Mouse (Mus musculus) small intestine, adult 2 months (tissue): ENCODE data around the gene Dok1. TPM values are rescaled to one million over a fixed set of nuclear protein-coding genes. Genes with fewer than 3 reads are reported as not detected.
A peak's percentile ranks its signal among the peaks of the same experiment; 100 is the strongest.

Experiments
- H3K27ac ChIP-seq: fragments of 200-500 bp; 2 replicates; pipeline ENCODE4 v1.5.1; 2012; ENCODE audit warnings: low read depth, low read length, control low read depth, inconsistent platforms; ENCODE audit not compliant: insufficient read depth
- H3K27me3 ChIP-seq: fragments of 200-500 bp; 2 replicates; pipeline ENCODE4 v1.6.1; 2012; ENCODE audit warnings: mild to moderate bottlenecking, moderate library complexity, low read length, inconsistent platforms; ENCODE audit not compliant: control insufficient read depth, insufficient read depth
- H3K36me3 ChIP-seq: fragments of 200-500 bp; 2 replicates; pipeline ENCODE4 v1.6.1; 2012; ENCODE audit warnings: mild to moderate bottlenecking, low read length, control low read depth, inconsistent platforms; ENCODE audit not compliant: control insufficient read depth, insufficient read depth
- H3K4me1 ChIP-seq: fragments of 200-500 bp; 2 replicates; pipeline ENCODE4 v1.6.1; 2012; ENCODE audit warnings: low read length, inconsistent platforms, mixed read lengths; ENCODE audit not compliant: control insufficient read depth, insufficient read depth, insufficient read length
- H3K4me3 ChIP-seq: fragments of 200-500 bp; 2 replicates; pipeline ENCODE4 v1.5.1; 2012; ENCODE audit warnings: low read depth, mild to moderate bottlenecking, control low read depth, inconsistent platforms, low read length, moderate library complexity
- CTCF ChIP-seq: fragments of 200-500 bp; IDR thresholded peaks from 2 replicates; pipeline ENCODE4 v1.5.1; 2012; ENCODE audit warnings: low read depth, mild to moderate bottlenecking, control low read depth, inconsistent platforms, low read length, moderate library complexity, mixed read lengths; ENCODE audit not compliant: insufficient replicate concordance, insufficient read length; ENCODE audit errors: extremely low read depth
- POLR2A ChIP-seq: fragments of 200-500 bp; IDR thresholded peaks from 2 replicates; pipeline ENCODE4 v1.6.1; 2012; ENCODE audit warnings: low read depth, mild to moderate bottlenecking, control low read depth, inconsistent platforms, low read length, moderate library complexity
- WGBS: fragments of 180-500 bp; shearing (Covaris S2); methylation state at CpG from one replicate; pipeline ENCODE4 v1.1.7; 2018; 5-methylcytosine and 5-hydroxymethylcytosine counted together
- polyA plus RNA-seq: library from polyadenylated mRNA; depleted of rRNA; stranded (reverse); fragments of >200 nt; gene quantifications from 2 replicates; pipeline ENCODE4 v1.2.3, GENCODE M21; 2012

Gene Dok1
- polyA plus RNA-seq, 1 experiment, result 6.1 TPM

- Histone ChIP-seq H3K27ac (peak overlapping the region; percentile 91), H3K27me3 (no peaks in the 10 kb centered on the region), H3K36me3 (peaks cover 15% of the 10 kb centered on the region), H3K4me1 (peaks cover 14% of the 10 kb centered on the region), H3K4me3 (peak overlapping the region; percentile 71)
- WGBS, result 70% methylated on average over 2 of the region's 2 CpGs
- TF ChIP-seq CTCF (no peak), POLR2A (no peak)
These were observed 25.5 kb upstream of the Dok1 start for GRCm38 (mm10) chr6:83058725-83059124.

DNA sequence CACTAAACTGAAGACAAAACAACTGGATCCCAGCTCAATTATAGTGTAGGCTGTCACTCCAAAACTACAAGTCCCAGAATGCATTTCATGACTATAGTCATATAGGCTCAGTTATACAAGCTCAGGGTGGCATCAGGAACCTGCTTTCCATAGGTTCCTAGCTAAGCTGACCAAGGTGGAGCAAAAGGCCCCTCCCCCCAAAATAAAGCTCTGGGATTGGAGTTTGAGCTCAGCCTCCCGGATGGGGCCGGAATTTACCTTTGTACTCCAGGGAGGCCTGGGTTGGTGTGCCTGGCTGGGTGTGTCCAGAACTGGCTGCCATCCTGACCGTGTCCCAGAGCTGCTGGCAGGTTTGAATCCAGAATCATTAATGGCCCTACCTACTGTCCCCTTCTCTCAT, 24.5 kb upstream of the Dok1 start, which contains the start of gene Dqx1:
Gene Dqx1, plus strand, starts transcription at position 55 of the 400 bp plus-strand sequence.
- H3K27ac ChIP-seq, result peak within 1 kb of the TSS; percentile 91
- H3K4me3 ChIP-seq, result peak within 1 kb of the TSS; percentile 71
- peaks cover 20% of the 10 kb centered on the region for H3K4me1 ChIP-seq
- no peaks in the 10 kb centered on the region for H3K27me3 ChIP-seq
- WGBS, result 23% methylated on average over 3 of the region's 3 CpGs
- TF ChIP-seq CTCF (no peak), POLR2A (peak; percentile 89)
- H3K36me3 ChIP-seq, result peaks cover 14% of the 10 kb centered on the region

DNA sequence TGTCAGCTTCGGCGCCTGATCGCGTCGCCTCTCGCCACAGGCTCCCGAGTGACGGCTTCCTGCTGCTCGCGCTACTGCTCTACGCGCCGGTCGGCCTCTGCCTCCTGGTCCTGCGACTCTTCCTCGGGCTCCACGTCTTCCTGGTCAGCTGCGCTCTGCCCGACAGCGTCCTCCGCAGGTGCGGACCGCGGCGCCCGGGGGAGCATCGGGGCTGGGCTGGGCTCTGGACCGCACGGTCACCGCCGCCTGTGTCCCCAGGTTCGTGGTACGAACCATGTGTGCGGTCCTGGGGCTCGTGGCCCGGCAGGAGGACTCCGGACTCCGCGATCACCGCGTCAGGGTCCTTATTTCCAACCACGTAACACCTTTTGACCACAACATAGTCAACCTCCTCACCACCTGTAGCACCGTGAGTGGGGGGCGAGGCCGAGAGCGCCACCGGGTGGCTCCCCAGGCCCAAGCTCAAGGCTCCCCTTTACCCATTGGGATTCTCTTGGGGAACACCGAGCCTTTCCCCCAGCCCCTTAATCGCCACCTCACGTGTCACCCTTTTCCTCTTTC, 21.7 kb upstream of the Dok1 start, which contains the start of gene Htra2:
Gene Htra2, minus strand, starts transcription at position 403 of the 561 bp plus-strand sequence.
- Histone ChIP-seq H3K27ac (peak within 1 kb of the TSS; percentile 65), H3K4me1 (peaks cover 20% of the 10 kb centered on the region), H3K27me3 (no peaks in the 10 kb centered on the region), H3K4me3 (peak within 1 kb of the TSS; percentile 77), H3K36me3 (peaks cover 19% of the 10 kb centered on the region)
- no peak for TF ChIP-seq POLR2A
- TF ChIP-seq CTCF, result peak; percentile 35; the same call in 1 of the 2 replicates
- WGBS, result under 1% methylated on average over 50 of the region's 50 CpGs

- peak; percentile 72 for TF ChIP-seq POLR2A
- TF ChIP-seq CTCF, result no peak
- Histone ChIP-seq H3K36me3 (peaks cover 19% of the 10 kb centered on the region), H3K27ac (peak within 1 kb of the TSS; percentile 65), H3K4me3 (peak within 1 kb of the TSS; percentile 77), H3K27me3 (no peaks in the 10 kb centered on the region), H3K4me1 (peaks cover 20% of the 10 kb centered on the region)
- WGBS, result under 1% methylated on average over 64 of the region's 64 CpGs
These were observed 21.0 kb upstream of the Dok1 start, which contains the start of gene Aup1 for GRCm38 (mm10) chr6:83054074-83054851. Gene Aup1, plus strand, starts transcription at chr6:83054521.

GRCm38 (mm10) chr6:83053136-83053960, 20.1 kb upstream of the Dok1 start:
- TF ChIP-seq POLR2A (peak; percentile 51; the same call in 1 of the 2 replicates), CTCF (no peak)
- 7% methylated on average over 26 of the region's 26 CpGs for WGBS
- Histone ChIP-seq H3K36me3 (peaks cover 19% of the 10 kb centered on the region), H3K27ac (peak overlapping the region; percentile 14), H3K4me3 (peak overlapping the region; percentile 77), H3K4me1 (peaks cover 18% of the 10 kb centered on the region), H3K27me3 (no peaks in the 10 kb centered on the region)

DNA sequence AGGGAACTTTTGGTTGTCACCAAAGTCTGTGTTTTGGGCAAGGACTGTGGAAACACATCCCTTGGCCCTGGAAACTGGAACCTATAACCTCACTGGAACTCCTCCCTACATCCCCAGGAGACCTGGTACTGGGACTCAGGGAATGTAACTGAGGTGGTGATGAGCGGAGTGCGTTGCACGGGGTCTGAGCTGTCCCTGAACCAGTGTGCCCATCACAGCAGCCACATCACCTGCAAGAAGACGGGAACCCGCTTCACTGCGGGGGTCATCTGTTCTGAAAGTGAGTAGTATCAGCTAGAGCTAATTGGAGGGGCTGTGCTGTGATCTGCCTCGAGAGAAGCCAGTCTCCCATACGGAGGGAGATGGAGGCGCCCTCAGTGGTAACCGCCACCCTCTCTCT, 16.1 kb upstream of the Dok1 start:
- 0 out of 2 replicates have a peak, but pooled peaks cover 5% of the 10 kb centered on the region for H3K36me3 ChIP-seq
- no peak for TF ChIP-seq POLR2A
- no peak for TF ChIP-seq CTCF
- no peaks in the 10 kb centered on the region for H3K27me3 ChIP-seq
- H3K4me1 ChIP-seq, result peaks cover 15% of the 10 kb centered on the region; the same call in 1 of the 2 replicates
- WGBS, result 83% methylated on average over 10 of the region's 10 CpGs
- no peak overlapping the region for H3K4me3 ChIP-seq
- H3K27ac ChIP-seq, result no peak overlapping the region
